Mouse (Mus musculus) midbrain, embryonic 16.5 days (tissue): ENCODE measurements around the gene Agbl4. TPM values are rescaled to one million over a fixed set of nuclear protein-coding genes. Genes with fewer than 3 reads are reported as not detected.

ENCODE experiments used
- ATAC-seq: fragments of 200-750 bp; cut with Nextera tagmentation; 2 replicates; pipeline ENCODE4 v1.8.0; 2017; ENCODE audit warnings: moderate TSS enrichment
- H3K27ac ChIP-seq: fragments of 300-500 bp; sonication (generic); 2 replicates; pipeline ENCODE4 v1.5.1; 2014; ENCODE audit warnings: mild to moderate bottlenecking, low read length, mixed read lengths
- H3K27me3 ChIP-seq: fragments of 300-500 bp; sonication (generic); 2 replicates; pipeline ENCODE4 v1.6.1; 2014; ENCODE audit warnings: low read depth, low read length, mixed read lengths; ENCODE audit not compliant: control insufficient read depth, insufficient read depth
- H3K36me3 ChIP-seq: fragments of 300-500 bp; sonication (generic); 2 replicates; pipeline ENCODE4 v1.6.1; 2014; ENCODE audit warnings: mild to moderate bottlenecking, low read length, moderate library complexity, mixed read lengths; ENCODE audit not compliant: control insufficient read depth, insufficient read depth
- H3K4me1 ChIP-seq: fragments of 300-500 bp; sonication (generic); 2 replicates; pipeline ENCODE4 v1.6.1; 2014; ENCODE audit warnings: mild to moderate bottlenecking, low read length, mixed read lengths; ENCODE audit not compliant: control insufficient read depth, insufficient read depth
- H3K4me2 ChIP-seq: fragments of 300-500 bp; sonication (generic); 2 replicates; pipeline ENCODE4 v1.6.1; 2014; ENCODE audit warnings: mild to moderate bottlenecking, low read length, mixed read lengths
- H3K4me3 ChIP-seq: fragments of 300-500 bp; sonication (generic); 2 replicates; pipeline ENCODE4 v1.5.1; 2014; ENCODE audit warnings: low read depth, mild to moderate bottlenecking, low read length, moderate library complexity, mixed read lengths
- H3K9ac ChIP-seq: fragments of 300-500 bp; sonication (generic); 2 replicates; pipeline ENCODE4 v1.6.1; 2014; ENCODE audit warnings: low read depth, low read length, mixed read lengths
- H3K9me3 ChIP-seq: fragments of 300-500 bp; sonication (generic); replicated peaks from 2 replicates; pipeline ENCODE4 v1.6.1; 2014; ENCODE audit warnings: mild to moderate bottlenecking, low read length, mixed read lengths; ENCODE audit not compliant: control insufficient read depth, poor library complexity, severe bottlenecking
- WGBS: fragments of 180-500 bp; shearing (Covaris S2); extraction: QIAGEN DNeasy Blood & Tissue Kit; methylation state at CpG from one replicate; pipeline ENCODE4 v1.1.7; 2014; 5-methylcytosine and 5-hydroxymethylcytosine counted together
- polyA plus RNA-seq: library from polyadenylated mRNA; unstranded; fragments of >200 nt; fragmentation: Nextera tagmentation; extraction: Ambion mirVana; gene quantifications from 2 replicates; pipeline ENCODE4 v1.2.1, GENCODE M21; 2015

Agbl4 gene
- polyA plus RNA-seq, 1 experiment from 2014 or later: 4.5 TPM

DNA sequence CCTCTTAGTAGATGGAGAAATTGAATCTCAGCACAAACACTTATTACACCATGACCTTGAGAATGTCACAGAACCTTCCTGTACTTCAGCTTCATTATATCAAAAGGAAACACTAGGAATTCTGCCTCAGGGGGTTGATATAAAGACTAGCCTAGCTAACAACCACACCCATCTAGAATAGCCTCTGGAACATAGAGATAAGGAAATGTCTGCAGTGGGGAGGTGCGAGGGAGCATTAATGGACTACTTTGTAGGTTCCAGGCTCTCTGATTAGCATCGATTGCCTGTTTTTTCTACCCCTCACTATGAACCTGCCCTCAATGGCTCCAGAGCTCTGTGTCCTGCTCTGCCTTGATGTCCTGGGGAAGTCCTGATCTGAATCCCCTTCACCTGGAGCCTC lies 1133.1 kb downstream of the Agbl4 start:
- no peaks in the 10 kb centered on the region for H3K36me3 ChIP-seq
- H3K4me3 ChIP-seq: no peak overlapping the region
- no peak overlapping the region for H3K27ac ChIP-seq
- no peaks in the 10 kb centered on the region for H3K27me3 ChIP-seq
- no peak overlapping the region for H3K4me2 ChIP-seq
- no peaks in the 10 kb centered on the region for H3K9me3 ChIP-seq
- ATAC-seq: no peak
- 87% methylated on average over 2 of the region's 2 CpGs for WGBS
- H3K4me1 ChIP-seq: no peaks in the 10 kb centered on the region
- no peak overlapping the region for H3K9ac ChIP-seq

DNA sequence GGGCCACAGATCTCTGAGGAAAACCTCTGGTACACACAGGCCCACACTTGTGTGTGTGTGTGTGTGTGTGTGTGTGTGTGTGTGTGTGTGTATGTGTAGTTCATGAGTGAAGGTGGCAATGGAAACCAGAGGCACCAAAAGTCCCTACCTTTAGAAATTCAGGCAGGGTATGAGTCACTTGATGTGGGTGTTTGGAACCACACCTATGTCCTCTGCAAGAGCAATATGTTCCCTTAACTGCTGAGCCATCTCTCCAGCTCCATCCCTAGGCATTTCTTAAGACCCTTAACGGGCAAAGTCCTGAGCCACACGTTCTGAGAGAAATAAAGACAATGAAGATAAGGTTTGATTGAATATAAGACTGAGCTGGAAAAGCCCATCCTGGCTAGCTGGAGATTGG lies 1147.2 kb downstream of the Agbl4 start:
- no peaks in the 10 kb centered on the region for H3K36me3 ChIP-seq
- no peak for ATAC-seq
- no peaks in the 10 kb centered on the region for H3K27me3 ChIP-seq
- no peaks in the 10 kb centered on the region for H3K9me3 ChIP-seq
- no peak overlapping the region for H3K4me2 ChIP-seq
- no peak overlapping the region for H3K27ac ChIP-seq
- no peaks in the 10 kb centered on the region for H3K4me1 ChIP-seq
- WGBS: 90% methylated on average over 2 of the region's 2 CpGs
- no peak overlapping the region for H3K9ac ChIP-seq
- no peak overlapping the region for H3K4me3 ChIP-seq

GRCm38 (mm10) chr4:111546009-111546408 lies 1148.5 kb downstream of the Agbl4 start:
- 80% methylated on average over 7 of the region's 7 CpGs for WGBS
- no peak overlapping the region for H3K4me3 ChIP-seq
- no peaks in the 10 kb centered on the region for H3K9me3 ChIP-seq
- no peak for ATAC-seq
- H3K4me1 ChIP-seq: no peaks in the 10 kb centered on the region
- H3K27me3 ChIP-seq: no peaks in the 10 kb centered on the region
- no peaks in the 10 kb centered on the region for H3K36me3 ChIP-seq
- no peak overlapping the region for H3K9ac ChIP-seq
- no peak overlapping the region for H3K4me2 ChIP-seq
- H3K27ac ChIP-seq: no peak overlapping the region

GRCm38 (mm10) chr4:111555426-111555825 lies 1158.0 kb downstream of the Agbl4 start:
- Histone ChIP-seq H3K9me3 (no peaks in the 10 kb centered on the region), H3K9ac (no peak overlapping the region), H3K4me3 (no peak overlapping the region), H3K27me3 (no peaks in the 10 kb centered on the region), H3K36me3 (no peaks in the 10 kb centered on the region), H3K4me2 (no peak overlapping the region), H3K27ac (no peak overlapping the region), H3K4me1 (no peaks in the 10 kb centered on the region)
- no peak for ATAC-seq
- WGBS: 65% methylated on average over 2 of the region's 2 CpGs

GRCm38 (mm10) chr4:111577087-111577773 lies 1179.8 kb downstream of the Agbl4 start:
- Histone ChIP-seq H3K27me3 (no peaks in the 10 kb centered on the region), H3K4me1 (peaks cover 8% of the 10 kb centered on the region), H3K27ac (no peak overlapping the region), H3K9ac (no peak overlapping the region), H3K4me3 (no peak overlapping the region), H3K36me3 (no peaks in the 10 kb centered on the region), H3K9me3 (no peaks in the 10 kb centered on the region), H3K4me2 (no peak overlapping the region)
- ATAC-seq: no peak
- 86% methylated on average over 10 of the region's 10 CpGs for WGBS

GRCm38 (mm10) chr4:111579115-111579862 lies 1181.8 kb downstream of the Agbl4 start:
- H3K4me1 ChIP-seq: peaks cover 8% of the 10 kb centered on the region
- peak; percentile 73 for ATAC-seq
- WGBS: 39% methylated on average over 4 of the region's 4 CpGs
- no peak overlapping the region for H3K4me2 ChIP-seq
- no peaks in the 10 kb centered on the region for H3K27me3 ChIP-seq
- H3K9ac ChIP-seq: no peak overlapping the region
- no peaks in the 10 kb centered on the region for H3K9me3 ChIP-seq
- H3K36me3 ChIP-seq: no peaks in the 10 kb centered on the region
- H3K27ac ChIP-seq: peak overlapping the region; percentile 6; the same call in 1 of the 2 replicates
- no peak overlapping the region for H3K4me3 ChIP-seq

GRCm38 (mm10) chr4:111579863-111580224 lies 1182.4 kb downstream of the Agbl4 start:
- ATAC-seq: peak; percentile 65
- H3K4me1 ChIP-seq: peaks cover 8% of the 10 kb centered on the region

DNA sequence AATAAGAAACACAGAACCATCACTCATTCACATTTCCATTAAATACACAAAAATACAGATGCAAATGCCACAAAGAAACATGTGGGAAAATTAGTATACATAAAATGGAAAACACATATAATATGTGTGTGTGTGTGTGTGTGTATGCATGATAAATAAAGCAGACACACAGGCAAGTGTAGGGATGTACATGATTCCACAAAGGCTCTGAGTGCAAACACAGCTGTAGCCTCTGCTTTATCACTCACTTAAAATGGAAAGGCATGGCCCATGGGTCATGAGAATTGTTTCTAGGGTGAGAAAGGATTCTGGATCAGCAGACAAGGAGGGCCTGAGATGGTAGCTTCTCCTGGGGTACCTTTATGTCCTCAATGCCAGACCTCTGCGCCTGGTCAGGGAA lies 1182.8 kb downstream of the Agbl4 start:
- 100% methylated on average over 1 of the region's 1 CpGs for WGBS
- Histone ChIP-seq H3K4me2 (no peak overlapping the region), H3K9ac (no peak overlapping the region), H3K36me3 (no peaks in the 10 kb centered on the region), H3K4me1 (peaks cover 8% of the 10 kb centered on the region), H3K27me3 (no peaks in the 10 kb centered on the region), H3K9me3 (no peaks in the 10 kb centered on the region), H3K27ac (no peak overlapping the region), H3K4me3 (no peak overlapping the region)
- ATAC-seq: peak; percentile 53; the same call in 1 of the 2 replicates

More at GRCm38 (mm10) chr4:111579863-111580224, 1182.4 kb downstream of the Agbl4 start:
- no peak overlapping the region for H3K9ac ChIP-seq
- H3K4me2 ChIP-seq: no peak overlapping the region
- H3K36me3 ChIP-seq: no peaks in the 10 kb centered on the region
- 24% methylated on average over 4 of the region's 4 CpGs for WGBS
- no peak overlapping the region for H3K4me3 ChIP-seq
- H3K9me3 ChIP-seq: no peaks in the 10 kb centered on the region
- no peaks in the 10 kb centered on the region for H3K27me3 ChIP-seq
- H3K27ac ChIP-seq: peak overlapping the region; percentile 6; the same call in 1 of the 2 replicates

GRCm38 (mm10) chr4:111583562-111584237 lies 1186.2 kb downstream of the Agbl4 start:
- 68% methylated on average over 10 of the region's 10 CpGs for WGBS
- H3K4me2 ChIP-seq: no peak overlapping the region
- H3K4me3 ChIP-seq: no peak overlapping the region
- H3K4me1 ChIP-seq: peaks cover 8% of the 10 kb centered on the region
- H3K9ac ChIP-seq: no peak overlapping the region
- H3K27ac ChIP-seq: no peak overlapping the region
- no peaks in the 10 kb centered on the region for H3K9me3 ChIP-seq
- no peaks in the 10 kb centered on the region for H3K27me3 ChIP-seq
- ATAC-seq: no peak
- H3K36me3 ChIP-seq: no peaks in the 10 kb centered on the region
